Mouse (Mus musculus): Measurements from ENCODE around the gene Wdr25.

Gene Wdr25

GRCm38 (mm10) chr12:108987448-108987847 lies 94.0 kb downstream of the Wdr25 start:
- no peak for DNase-seq (ENCODE audit: low read depth)

GRCm38 (mm10) chr12:108990425-108990824 lies 97.0 kb downstream of the Wdr25 start:
- no peak for DNase-seq (ENCODE audit: low read depth)

DNA sequence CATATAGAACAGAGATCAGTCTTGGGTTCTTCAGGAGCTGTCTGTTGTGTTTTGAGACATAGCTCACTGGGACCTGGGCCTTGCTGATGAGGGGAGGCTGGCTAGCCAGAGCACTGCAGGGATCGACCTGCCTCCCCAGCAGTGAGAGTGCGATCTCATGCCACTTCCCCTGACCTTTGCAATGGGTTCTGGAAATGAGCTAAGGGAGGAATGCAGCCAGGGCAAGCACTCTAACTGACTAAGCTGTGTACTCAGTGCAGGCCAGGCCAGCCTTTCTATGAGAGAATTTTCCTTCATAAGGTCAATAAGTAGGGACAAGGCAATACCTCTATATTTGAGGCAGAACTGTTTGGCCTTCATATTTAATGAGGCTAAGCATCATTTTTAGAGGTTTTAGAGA lies 99.6 kb downstream of the Wdr25 start:
- DNase-seq (ENCODE audit: low read depth), result no peak

DNA sequence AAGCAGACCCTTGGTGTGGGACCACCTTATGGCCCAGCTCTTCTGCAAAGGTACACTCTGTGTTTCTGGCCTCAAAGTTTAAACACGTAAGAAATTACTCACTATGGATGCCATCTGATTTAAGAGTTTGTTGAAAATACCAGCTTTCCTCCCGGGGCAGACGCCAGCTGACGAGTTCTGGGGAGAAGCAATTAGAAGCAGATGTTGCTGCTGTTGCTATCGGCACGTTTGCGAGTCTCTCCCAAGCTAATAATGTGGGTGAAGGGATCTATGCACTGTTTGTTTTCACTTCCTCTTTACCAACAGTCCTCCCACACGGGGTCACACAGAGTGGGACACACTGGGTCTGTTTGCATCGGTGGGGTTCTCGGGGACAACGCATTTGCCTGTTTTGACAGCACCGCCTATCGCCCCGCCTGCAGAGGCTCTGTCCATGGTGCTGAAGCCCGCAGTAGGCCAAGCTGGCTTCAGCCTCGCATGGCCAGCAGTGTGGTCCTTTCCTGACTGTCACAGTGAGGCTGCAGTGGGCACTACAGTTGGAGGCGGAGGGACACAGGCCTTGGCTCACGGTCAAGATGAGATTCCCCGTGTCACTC lies 101.1 kb downstream of the Wdr25 start:
- peak; percentile 30 for DNase-seq (ENCODE audit: low read depth)

- DNase-seq (ENCODE audit: low read depth), result no peak
These were observed 102.7 kb downstream of the Wdr25 start for GRCm38 (mm10) chr12:108995976-108996636.

DNA sequence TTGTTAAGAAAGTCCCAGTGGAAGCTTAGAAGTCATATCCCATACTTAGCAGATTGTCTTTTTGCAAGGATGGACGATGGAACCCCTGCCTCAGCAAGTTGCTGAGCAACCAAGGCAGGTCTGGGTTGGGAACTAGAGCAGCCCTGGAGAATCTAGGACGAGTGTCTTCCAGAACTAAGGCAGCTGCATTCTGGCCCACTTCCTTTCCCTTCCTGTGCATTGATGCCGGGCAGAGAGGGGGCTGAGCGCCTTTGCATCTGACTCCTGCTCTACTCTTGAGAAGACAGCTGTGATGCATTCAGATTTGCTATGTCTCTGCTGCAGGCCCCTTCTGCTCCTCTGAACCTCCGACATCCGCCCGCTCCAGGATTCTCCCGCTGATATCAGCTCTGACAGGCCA lies 103.8 kb downstream of the Wdr25 start:
- DNase-seq (ENCODE audit: low read depth), result no peak

DNA sequence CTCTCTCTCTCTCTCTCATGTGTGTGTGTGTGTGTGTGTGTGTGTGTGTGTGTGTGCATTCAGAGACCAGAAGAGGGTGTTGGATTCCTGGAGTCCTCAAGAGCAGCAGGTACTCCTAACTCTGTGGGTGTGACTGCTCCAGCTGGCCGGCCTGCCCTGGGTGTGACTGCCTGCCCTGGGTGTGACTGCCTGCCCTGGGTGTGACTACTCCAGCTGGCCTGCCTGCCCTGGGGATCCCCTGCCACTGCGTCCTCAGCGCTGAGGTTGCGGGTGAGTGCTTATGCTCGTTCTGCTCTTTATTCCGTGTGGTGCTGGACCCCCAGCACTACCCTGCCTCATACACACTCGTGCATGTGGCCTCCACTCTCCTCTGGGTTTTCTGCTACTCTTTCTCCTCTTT lies 109.5 kb downstream of the Wdr25 start:
- no peak for DNase-seq (ENCODE audit: low read depth)

GRCm38 (mm10) chr12:109010070-109010649 lies 116.7 kb downstream of the Wdr25 start:
- no peak for DNase-seq (ENCODE audit: low read depth)

GRCm38 (mm10) chr12:109022181-109022691 lies 128.8 kb downstream of the Wdr25 start:
- DNase-seq (ENCODE audit: low read depth), result no peak

DNA sequence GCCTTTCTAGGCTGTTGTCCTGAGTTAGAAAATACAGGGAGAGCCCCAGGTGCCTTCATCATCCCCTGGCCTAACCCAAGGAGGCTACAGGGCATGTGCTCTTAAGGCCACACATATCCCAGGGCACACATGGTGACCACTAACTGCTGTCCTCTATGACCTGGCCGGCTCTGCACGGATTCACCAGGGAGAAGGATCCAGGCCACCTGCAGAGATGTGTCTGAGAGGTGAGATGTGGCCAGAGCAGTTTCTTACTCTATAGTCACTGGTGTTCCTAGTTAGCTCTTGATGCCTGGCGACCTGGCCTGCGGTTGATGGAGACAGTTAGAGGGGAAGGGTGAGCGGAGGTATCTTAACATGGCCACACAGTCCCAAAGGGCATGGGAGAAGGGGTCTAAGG lies 129.5 kb downstream of the Wdr25 start:
- DNase-seq (ENCODE audit: low read depth), result no peak

- DNase-seq (ENCODE audit: low read depth), result no peak
These were observed 130.3 kb downstream of the Wdr25 start for GRCm38 (mm10) chr12:109023780-109024179.

- DNase-seq (ENCODE audit: low read depth), result no peak
These were observed 143.6 kb downstream of the Wdr25 start for GRCm38 (mm10) chr12:109037026-109037425.

GRCm38 (mm10) chr12:109038179-109038819 lies 144.9 kb downstream of the Wdr25 start:
- no peak for DNase-seq (ENCODE audit: low read depth)

DNA sequence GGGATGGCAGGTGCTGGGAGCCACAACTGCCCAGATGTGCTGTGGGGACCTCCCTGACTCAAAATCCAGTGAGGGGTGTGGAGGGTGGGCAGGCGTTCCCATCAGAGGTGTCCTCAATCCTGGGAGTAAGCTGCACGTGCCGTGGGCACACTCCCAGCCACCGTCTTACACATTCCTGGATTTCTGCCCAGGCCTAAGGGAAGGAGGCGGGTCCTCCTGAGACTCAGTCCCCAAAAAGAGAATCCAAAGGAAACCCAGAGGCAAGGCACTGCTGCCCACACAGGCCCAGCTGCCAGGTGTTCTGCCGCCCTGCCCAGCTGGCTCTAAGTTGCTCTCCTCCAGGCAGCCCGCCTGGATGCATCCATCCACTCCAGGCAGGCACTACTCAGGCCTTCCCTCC lies 145.9 kb downstream of the Wdr25 start:
- DNase-seq (ENCODE audit: low read depth), result no peak

DNA sequence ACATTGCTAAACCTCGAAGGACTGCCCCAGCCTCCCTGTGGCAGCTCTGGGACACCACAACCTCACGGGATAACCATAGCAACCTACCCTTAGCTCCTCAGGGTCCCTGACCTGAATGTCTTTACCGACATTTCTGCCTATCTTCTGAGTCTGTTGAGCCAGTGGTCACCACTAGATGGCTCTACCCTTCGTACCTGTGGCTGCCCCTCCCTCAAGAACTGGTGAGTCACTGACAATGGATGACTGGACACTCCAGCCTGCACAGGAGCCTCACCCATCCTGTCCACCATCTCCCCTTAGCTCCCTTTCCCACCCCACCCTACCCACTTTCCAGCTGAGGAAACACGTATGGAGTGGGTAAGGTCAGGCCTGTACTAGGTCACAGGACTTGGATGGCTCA lies 151.1 kb downstream of the Wdr25 start:
- no peak for DNase-seq (ENCODE audit: low read depth)

DNA sequence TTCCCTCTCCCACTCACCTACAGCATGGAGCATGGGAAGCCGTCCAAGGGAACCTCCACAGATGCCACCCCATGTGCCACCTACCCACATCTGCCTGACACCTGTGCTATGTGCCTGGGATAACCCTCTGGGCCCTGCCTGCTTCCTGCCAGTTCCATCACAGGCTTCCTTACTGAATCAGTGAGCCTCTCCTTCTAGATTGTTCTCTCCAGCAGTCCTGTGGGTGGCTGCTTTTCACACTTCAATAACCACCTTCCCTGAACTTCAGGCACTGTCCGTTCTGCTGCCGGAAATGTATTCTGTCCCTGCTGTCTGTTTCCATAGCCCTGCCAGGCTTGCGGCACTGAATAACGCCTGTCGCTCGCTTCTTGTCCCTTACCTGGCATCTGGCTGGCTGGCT lies 152.2 kb downstream of the Wdr25 start:
- DNase-seq (ENCODE audit: low read depth), result no peak

- DNase-seq (ENCODE audit: low read depth), result no peak
These were observed 156.5 kb downstream of the Wdr25 start for GRCm38 (mm10) chr12:109049949-109050348.

GRCm38 (mm10) chr12:109053020-109053806 lies 159.8 kb downstream of the Wdr25 start:
- DNase-seq (ENCODE audit: low read depth), result no peak

DNA sequence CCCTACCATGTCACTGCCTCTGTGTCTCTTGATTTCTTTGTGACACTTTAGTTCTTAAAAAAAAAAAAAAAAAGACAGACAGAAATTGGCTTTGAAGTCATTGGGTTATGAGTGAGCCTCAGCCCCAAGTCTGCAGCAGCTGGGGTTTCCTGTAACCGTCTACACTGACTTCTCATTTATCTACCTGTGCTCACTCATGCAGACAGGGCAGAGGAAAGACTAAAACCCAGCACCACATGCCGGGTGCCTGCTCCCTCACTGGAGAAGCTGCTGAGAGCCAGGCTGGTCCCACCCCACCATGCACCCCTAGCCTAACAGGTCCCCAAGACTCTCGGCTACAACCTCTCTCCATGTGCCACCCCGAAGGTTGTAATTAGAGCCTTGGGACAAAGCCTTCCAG lies 164.3 kb downstream of the Wdr25 start:
- DNase-seq (ENCODE audit: low read depth), result peak; percentile 32

DNA sequence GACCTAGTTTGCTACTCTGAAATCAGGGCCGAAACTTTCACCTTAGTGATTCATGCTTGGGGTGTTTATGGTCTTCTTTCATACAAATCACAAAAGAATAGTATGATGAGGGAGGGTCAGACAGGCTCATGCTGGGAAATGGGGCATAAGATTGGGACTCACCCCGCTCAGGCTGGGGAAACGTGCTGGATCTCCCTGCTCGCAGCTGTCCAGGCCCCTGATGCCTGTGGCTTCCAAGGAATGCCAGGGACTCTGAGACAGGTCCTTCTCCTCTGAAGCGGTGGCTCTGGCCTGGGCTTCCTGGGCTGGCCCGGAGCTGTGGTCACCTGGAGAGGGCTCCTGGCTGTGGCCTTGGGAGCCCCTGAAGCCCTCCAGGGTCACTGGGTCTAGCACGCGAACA lies 165.2 kb downstream of the Wdr25 start:
- DNase-seq (ENCODE audit: low read depth), result no peak

DNA sequence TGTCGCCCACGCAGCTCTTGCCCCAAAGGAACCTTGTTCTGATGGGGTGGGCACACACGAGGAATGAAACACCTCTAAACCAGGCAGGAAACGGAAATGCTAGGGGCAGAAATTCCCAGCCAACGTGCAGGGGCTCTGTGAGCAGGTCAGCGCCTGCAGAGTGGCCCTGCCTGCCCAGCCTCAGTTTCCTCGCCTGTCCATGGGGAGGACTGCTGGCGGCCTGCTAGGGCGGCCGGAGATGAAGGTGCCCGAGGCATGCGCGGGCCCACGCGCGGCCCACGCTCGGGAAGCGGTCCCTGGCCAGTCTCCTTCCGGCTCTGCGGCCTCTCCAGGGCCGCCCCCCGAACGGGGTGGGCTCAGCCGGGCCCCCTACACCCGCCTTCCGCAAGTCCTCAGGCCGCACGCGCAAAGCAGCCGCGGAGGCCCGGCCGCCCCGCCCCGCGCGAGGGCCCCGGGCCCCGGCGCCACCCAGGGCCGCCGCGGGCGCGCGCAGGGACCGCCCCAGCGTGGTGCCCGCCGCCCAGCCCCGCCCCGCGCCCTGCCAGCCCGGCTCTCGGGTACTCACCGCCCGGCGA lies 174.2 kb downstream of the Wdr25 start:
- peak; percentile 58 for DNase-seq (ENCODE audit: low read depth)

DNA sequence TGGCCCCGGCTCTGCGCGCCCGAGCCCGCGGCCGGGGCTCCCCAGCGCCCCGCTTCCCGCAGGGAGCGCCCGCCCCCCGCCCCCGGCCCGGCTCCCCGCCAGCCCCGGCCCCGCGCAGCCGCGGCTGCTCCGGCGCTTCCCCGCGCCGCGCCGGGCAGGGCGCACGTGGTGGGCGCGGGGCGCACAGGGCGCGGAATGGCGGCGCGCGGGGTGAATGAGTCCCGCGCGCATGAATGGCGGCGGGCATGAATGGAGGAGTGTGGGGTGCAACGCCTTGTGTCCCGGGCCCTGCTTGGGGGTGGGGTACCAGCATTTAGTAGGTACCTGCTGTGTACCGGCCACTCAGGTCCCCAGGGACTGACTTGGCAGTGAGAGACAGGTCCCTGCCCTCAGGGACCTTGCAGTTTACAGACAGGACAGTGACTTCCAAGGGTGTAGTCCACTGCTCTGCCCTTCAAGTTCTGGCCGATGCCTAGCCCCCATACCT lies 174.8 kb downstream of the Wdr25 start, which contains the start of gene Begain:
Gene Begain (minus strand): TSS at position 51 of the 487 bp plus-strand sequence.
- peak; percentile 44 for DNase-seq (ENCODE audit: low read depth)
